Mouse (Mus musculus): Measurements from ENCODE around the gene Gm20777. TPM values are rescaled to one million over a fixed set of nuclear protein-coding genes. Genes with fewer than 3 reads are reported as not detected.
"Not testable (repeated sequence)": the region's sequence is repeated elsewhere in the genome, so short reads cannot be mapped to it uniquely, and the experiment has no call there.

Gm20777 gene
- polyA plus RNA-seq (2014; fragmentation: Nextera tagmentation; extraction: Ambion mirVana) = not detected in 2 replicates

DNA sequence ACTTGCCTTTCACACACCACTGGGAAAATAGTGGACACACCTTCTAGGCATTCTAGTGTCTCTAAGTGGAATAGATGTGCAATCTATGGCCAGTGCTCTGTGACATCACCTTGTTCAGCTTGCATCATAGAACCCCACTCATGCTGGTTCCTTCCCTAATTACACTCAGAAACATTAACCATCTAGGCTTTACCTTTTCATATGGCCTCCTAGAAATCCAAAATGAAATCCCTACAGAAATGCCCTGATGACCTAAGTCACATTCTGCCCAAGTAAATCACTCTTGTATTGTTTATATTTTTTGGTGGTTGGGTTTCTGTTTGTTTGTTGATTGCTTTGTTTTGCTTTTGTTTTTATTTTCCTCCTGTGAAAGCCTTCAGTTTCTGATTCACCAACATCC is at the start of gene Gm20777:
Gm20777 (minus strand) TSS at position 101 of the 400 bp plus-strand sequence.
- not testable (repeated sequence) for H3K4me3 ChIP-seq (ENCODE audit: low read depth, low read length); DNase-seq (ENCODE audit: low spot score); H3K27me3 ChIP-seq (ENCODE audit: control insufficient read depth, insufficient read depth, low read length); H3K4me2 ChIP-seq (ENCODE audit: low read depth); H3K9ac ChIP-seq (ENCODE audit: low read length); H3K27ac ChIP-seq (ENCODE audit: low read depth, low read length); H3K4me1 ChIP-seq (ENCODE audit: control insufficient read depth, insufficient read depth, low read length); H3K36me3 ChIP-seq (ENCODE audit: control insufficient read depth, insufficient read depth, low read length); ATAC-seq (ENCODE audit: insufficient read depth, low FRiP score, low TSS enrichment); H3K9me3 ChIP-seq (ENCODE audit: control insufficient read depth, low read length)

DNA sequence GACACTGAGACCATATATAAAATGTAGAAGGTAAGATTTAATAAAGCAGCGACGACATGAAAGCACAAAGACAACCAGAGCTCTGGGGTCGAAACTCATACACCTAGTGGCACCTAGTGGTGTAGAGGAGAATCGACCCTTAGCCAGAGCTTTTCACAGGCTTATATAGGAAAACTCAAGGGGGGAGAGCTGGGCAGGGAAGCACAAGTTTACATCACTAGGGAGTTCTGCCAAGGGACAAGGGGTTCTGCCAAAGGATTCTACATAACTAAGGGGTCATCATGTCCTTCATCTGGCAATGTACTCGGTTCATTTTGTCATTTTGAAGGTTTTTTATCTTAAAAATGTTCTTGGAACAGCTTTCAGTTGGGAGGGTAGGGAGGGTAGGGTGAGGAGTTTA is 42.7 kb downstream of the Gm20777 start:
- not testable (repeated sequence) for H3K4me2 ChIP-seq (ENCODE audit: low read depth); H3K36me3 ChIP-seq (ENCODE audit: control insufficient read depth, insufficient read depth, low read length); H3K4me3 ChIP-seq (ENCODE audit: low read depth, low read length); H3K27me3 ChIP-seq (ENCODE audit: control insufficient read depth, insufficient read depth, low read length); DNase-seq (ENCODE audit: low spot score); H3K27ac ChIP-seq (ENCODE audit: low read depth, low read length); H3K9ac ChIP-seq (ENCODE audit: low read length); H3K4me1 ChIP-seq (ENCODE audit: control insufficient read depth, insufficient read depth, low read length); H3K9me3 ChIP-seq (ENCODE audit: control insufficient read depth, low read length); ATAC-seq (ENCODE audit: insufficient read depth, low FRiP score, low TSS enrichment)
- WGBS = no CpG with 5 or more reads among the region's 5 CpGs

GRCm38 (mm10) chrY:10708761-10709160 is 43.5 kb downstream of the Gm20777 start:
- H3K9ac ChIP-seq (ENCODE audit: low read length); ATAC-seq (ENCODE audit: insufficient read depth, low FRiP score, low TSS enrichment); H3K27me3 ChIP-seq (ENCODE audit: control insufficient read depth, insufficient read depth, low read length); DNase-seq (ENCODE audit: low spot score); H3K27ac ChIP-seq (ENCODE audit: low read depth, low read length); H3K9me3 ChIP-seq (ENCODE audit: control insufficient read depth, low read length); H3K36me3 ChIP-seq (ENCODE audit: control insufficient read depth, insufficient read depth, low read length); H3K4me1 ChIP-seq (ENCODE audit: control insufficient read depth, insufficient read depth, low read length); H3K4me3 ChIP-seq (ENCODE audit: low read depth, low read length); H3K4me2 ChIP-seq (ENCODE audit: low read depth): not testable (repeated sequence)
- WGBS = 96% methylated on average over 26 of the region's 30 CpGs

DNA sequence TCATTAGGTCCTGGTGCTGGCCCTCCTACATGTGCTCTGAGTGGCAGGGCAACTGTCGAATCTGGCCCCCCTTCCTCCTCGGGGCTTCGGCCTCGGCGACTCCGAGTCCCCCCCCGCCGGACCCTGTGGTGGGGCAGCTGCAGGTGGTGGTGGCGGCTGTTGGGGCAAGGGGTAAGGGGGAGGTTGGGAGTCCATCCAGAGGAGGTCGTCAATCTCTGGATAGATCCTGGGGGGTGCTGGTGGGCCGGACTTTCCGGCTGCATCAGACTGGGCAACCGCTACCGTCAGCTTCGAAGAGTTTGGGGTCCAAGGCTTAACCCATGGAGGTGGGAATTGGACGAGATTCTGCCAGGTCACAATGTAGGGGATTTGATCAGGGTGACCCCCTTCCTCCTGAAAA is 44.0 kb downstream of the Gm20777 start:
- not testable (repeated sequence) for H3K4me1 ChIP-seq (ENCODE audit: control insufficient read depth, insufficient read depth, low read length); H3K9me3 ChIP-seq (ENCODE audit: control insufficient read depth, low read length); H3K9ac ChIP-seq (ENCODE audit: low read length); H3K27ac ChIP-seq (ENCODE audit: low read depth, low read length); H3K4me2 ChIP-seq (ENCODE audit: low read depth); DNase-seq (ENCODE audit: low spot score); ATAC-seq (ENCODE audit: insufficient read depth, low FRiP score, low TSS enrichment); H3K4me3 ChIP-seq (ENCODE audit: low read depth, low read length); H3K36me3 ChIP-seq (ENCODE audit: control insufficient read depth, insufficient read depth, low read length); H3K27me3 ChIP-seq (ENCODE audit: control insufficient read depth, insufficient read depth, low read length)
- WGBS = 96% methylated on average over 11 of the region's 16 CpGs

DNA sequence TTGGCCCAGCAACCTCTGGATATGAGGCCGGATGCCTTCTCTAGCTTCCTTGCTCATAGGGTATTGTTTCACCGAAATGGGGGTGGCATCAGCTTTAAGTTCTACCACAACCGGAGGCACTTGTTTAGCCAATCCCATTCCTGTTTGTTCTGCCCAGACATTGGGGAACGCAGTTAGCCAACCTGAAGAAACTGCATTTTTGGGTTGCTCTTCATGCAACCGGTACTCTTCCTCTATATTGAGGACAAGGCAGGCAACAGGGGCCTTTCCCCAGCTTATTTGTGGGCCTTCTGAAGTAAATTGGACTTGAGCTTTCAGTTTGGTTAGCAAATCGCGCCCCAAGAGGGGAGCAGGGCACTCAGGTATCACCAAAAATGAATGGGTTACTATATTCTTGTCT is 45.6 kb downstream of the Gm20777 start:
- H3K4me1 ChIP-seq (ENCODE audit: control insufficient read depth, insufficient read depth, low read length); H3K27me3 ChIP-seq (ENCODE audit: control insufficient read depth, insufficient read depth, low read length); H3K9ac ChIP-seq (ENCODE audit: low read length); H3K4me3 ChIP-seq (ENCODE audit: low read depth, low read length); H3K27ac ChIP-seq (ENCODE audit: low read depth, low read length); H3K4me2 ChIP-seq (ENCODE audit: low read depth); ATAC-seq (ENCODE audit: insufficient read depth, low FRiP score, low TSS enrichment); H3K36me3 ChIP-seq (ENCODE audit: control insufficient read depth, insufficient read depth, low read length); H3K9me3 ChIP-seq (ENCODE audit: control insufficient read depth, low read length); DNase-seq (ENCODE audit: low spot score): not testable (repeated sequence)
- whole genome bisulfite sequencing = 91% methylated on average over 4 of the region's 7 CpGs

Other genes with a start within 250 kb of the Gm20777 start
- gene Gm20737, start 216.4 kb downstream of the Gm20777 start, polyA plus RNA-seq (2014; fragmentation: Nextera tagmentation; extraction: Ambion mirVana) = not detected in 2 replicates
- not detected in 2 replicates for gene Gm21775, start 199.0 kb downstream of the Gm20777 start, polyA plus RNA-seq (2014; fragmentation: Nextera tagmentation; extraction: Ambion mirVana)
- not detected in 2 replicates for gene Gm21900, start 136.1 kb downstream of the Gm20777 start, polyA plus RNA-seq (2014; fragmentation: Nextera tagmentation; extraction: Ambion mirVana)